7 mouse cellular contexts compared by ENCODE assay signal in genomic region chr16:33686056-33686455, GRCm38 (mm10). TPM values are rescaled to one million over a fixed set of nuclear protein-coding genes. Genes with fewer than 3 reads are reported as not detected.
DNase-seq lines count a peak whose midpoint lies in the region; ATAC-seq and TF ChIP-seq lines count a peak whose summit lies in the region.

No protein-coding gene starts in this region.

- H3K9me3 ChIP-seq in neural tube, embryonic 11.5 days (ENCODE audit: control insufficient read depth, low read length), result no peaks in the 10 kb centered on the region
- no peaks in the 10 kb centered on the region for H3K9me3 ChIP-seq in forebrain, postnatal 0 days (ENCODE audit: low read length)
- H3K9me3 ChIP-seq in liver, embryonic 12.5 days (replicated peaks), result no peaks in the 10 kb centered on the region
- no peaks in the 10 kb centered on the region for H3K9me3 ChIP-seq in stomach, postnatal 0 days (ENCODE audit: control insufficient read depth, low read length)

- H3K27me3 ChIP-seq in neural tube, embryonic 11.5 days (ENCODE audit: control insufficient read depth, insufficient read depth, low read length), result no peaks in the 10 kb centered on the region
- H3K27me3 ChIP-seq in forebrain, postnatal 0 days (ENCODE audit: insufficient read depth, low read length), result no peaks in the 10 kb centered on the region
- H3K27me3 ChIP-seq in liver, embryonic 12.5 days (replicated peaks), result no peaks in the 10 kb centered on the region
- no peaks in the 10 kb centered on the region for H3K27me3 ChIP-seq in stomach, postnatal 0 days (ENCODE audit: control insufficient read depth, insufficient read depth, low read length)

- no peaks in the 10 kb centered on the region for H3K36me3 ChIP-seq in neural tube, embryonic 11.5 days (ENCODE audit: control insufficient read depth, insufficient read depth, low read length)
- H3K36me3 ChIP-seq in forebrain, postnatal 0 days (ENCODE audit: insufficient read depth), result no peaks in the 10 kb centered on the region
- H3K36me3 ChIP-seq in liver, embryonic 12.5 days, result 0 out of 2 replicates have a peak, but pooled peaks cover 6% of the 10 kb centered on the region
- no peaks in the 10 kb centered on the region; the same call in 1 of the 2 replicates for H3K36me3 ChIP-seq in stomach, postnatal 0 days (ENCODE audit: control insufficient read depth, insufficient read depth, low read length)

- no peak for TF ChIP-seq EP300 in stomach, postnatal 0 days (optimal IDR thresholded peaks at IDR 0.05)

- peak overlapping the region; percentile 74 for H3K4me2 ChIP-seq in neural tube, embryonic 11.5 days (ENCODE audit: low read depth)
- peak overlapping the region; percentile 98 for H3K4me2 ChIP-seq in forebrain, postnatal 0 days (ENCODE audit: low read depth)
- peak overlapping the region; percentile 100 for H3K4me2 ChIP-seq in liver, embryonic 12.5 days
- peak overlapping the region; percentile 90 for H3K4me2 ChIP-seq in stomach, postnatal 0 days (replicated peaks; ENCODE audit: low read depth)

- peak overlapping the region; percentile 79; the same call in 1 of the 2 replicates for H3K4me3 ChIP-seq in neural tube, embryonic 11.5 days (ENCODE audit: low read depth, low read length)
- H3K4me3 ChIP-seq in forebrain, postnatal 0 days (ENCODE audit: low read depth, low read length), result peak overlapping the region; percentile 81; the same call in 1 of the 2 replicates
- no peak overlapping the region for H3K4me3 ChIP-seq in liver, embryonic 12.5 days
- H3K4me3 ChIP-seq in stomach, postnatal 0 days (ENCODE audit: low read depth, low read length), result peak overlapping the region; percentile 80

- no peak overlapping the region for H3K27ac ChIP-seq in neural tube, embryonic 11.5 days (ENCODE audit: low read depth, low read length)
- H3K27ac ChIP-seq in forebrain, postnatal 0 days (ENCODE audit: low read depth, low read length), result no peak overlapping the region
- H3K27ac ChIP-seq in liver, embryonic 12.5 days, result no peak overlapping the region; the same call in 1 of the 2 replicates
- H3K27ac ChIP-seq in stomach, postnatal 0 days (replicated peaks), result 0 out of 2 replicates have a peak overlapping the region, but pooled peaks have one; percentile 9

- 91% methylated on average over 1 of the region's 1 CpGs for WGBS in neural tube, embryonic 11.5 days
- 58% methylated on average over 1 of the region's 1 CpGs for WGBS in forebrain, postnatal 0 days
- WGBS in liver, embryonic 12.5 days (ENCODE audit: insufficient replicate concordance), result 64% methylated on average over 1 of the region's 1 CpGs
- 52% methylated on average over 1 of the region's 1 CpGs for WGBS in stomach, postnatal 0 days

- no peak for TF ChIP-seq CTCF in forebrain, postnatal 0 days (IDR thresholded peaks at IDR 0.05; ENCODE audit: low read depth)
- no peak for TF ChIP-seq CTCF in stomach, postnatal 0 days (IDR thresholded peaks at IDR 0.05; ENCODE audit: low read depth)

- intact Hi-C loops in left cerebral cortex, postnatal 10 days (cut with DNase I), result no loop called here

- no peak for DNase-seq in neural tube, embryonic 11.5 days (ENCODE audit: low spot score)
- no peak for DNase-seq in neural tube, embryonic 10.5 days (ENCODE audit: extremely low spot score, low spot score)
- DNase-seq in forebrain, postnatal 0 days, result no peak
- no peak for DNase-seq in stomach, postnatal 0 days (ENCODE audit: low spot score)
- DNase-seq in left cerebral cortex, adult 8-10 months (ENCODE audit: low spot score in 2 of 2), result no peak
- no peak for DNase-seq in left cerebral cortex, postnatal 10 days (ENCODE audit: extremely low spot score in 1 of 2, low spot score in 2 of 2)

- peak overlapping the region; percentile 94; the same call in 1 of the 2 replicates for H3K9ac ChIP-seq in neural tube, embryonic 11.5 days (ENCODE audit: low read length)
- H3K9ac ChIP-seq in forebrain, postnatal 0 days, result no peak overlapping the region
- no peak overlapping the region for H3K9ac ChIP-seq in liver, embryonic 12.5 days
- peak overlapping the region; percentile 90; the same call in 1 of the 2 replicates for H3K9ac ChIP-seq in stomach, postnatal 0 days (ENCODE audit: low read length)

- H3K4me1 ChIP-seq in neural tube, embryonic 11.5 days (ENCODE audit: control insufficient read depth, insufficient read depth, low read length), result peaks cover 6% of the 10 kb centered on the region
- peaks cover 10% of the 10 kb centered on the region for H3K4me1 ChIP-seq in forebrain, postnatal 0 days (ENCODE audit: insufficient read depth)
- peaks cover 54% of the 10 kb centered on the region for H3K4me1 ChIP-seq in liver, embryonic 12.5 days
- H3K4me1 ChIP-seq in stomach, postnatal 0 days (replicated peaks; ENCODE audit: control insufficient read depth, insufficient read depth), result no peaks in the 10 kb centered on the region

- ATAC-seq in neural tube, embryonic 11.5 days (ENCODE audit: insufficient read depth, low FRiP score, low TSS enrichment), result no peak
- ATAC-seq in forebrain, postnatal 0 days, result no peak
- no peak for ATAC-seq in liver, embryonic 12.5 days
- no peak for ATAC-seq in stomach, postnatal 0 days (ENCODE audit: low FRiP score, low TSS enrichment)

RNA-seq across cellular contexts. Expression of gene Heg1, which starts 1.9 kb away (rescaled TPM):
- polyA plus RNA-seq in neural tube, embryonic 11.5 days (2014; fragmentation: Nextera tagmentation; extraction: Ambion mirVana), result 21.9 and 22.4 TPM in 2 replicates
- 16.2 and 19.9 TPM in 2 replicates for total RNA-seq in forebrain, postnatal 0 days (2014; rRNA removed)
- 6.2 and 8.0 TPM in 2 replicates for polyA plus RNA-seq in forebrain, postnatal 0 days (2015; fragmentation: Nextera tagmentation; extraction: Ambion mirVana)
- 8.5 and 8.9 TPM in 2 replicates for polyA plus RNA-seq in liver, embryonic 12.5 days (2016; fragmentation: Nextera tagmentation; extraction: Ambion mirVana)
- 8.5 and 9.1 TPM in 2 replicates for polyA plus RNA-seq in stomach, postnatal 0 days (2015; fragmentation: Nextera tagmentation; extraction: Ambion mirVana)
- 10 to 100 TPM; 28.1 to 32.8 (median 31.7) TPM for total RNA-seq in left cerebral cortex, adult 8-10 months (2022)
- total RNA-seq in left cerebral cortex, postnatal 10 days (2021), result 10 to 100 TPM; 27.5 to 28.1 TPM

Comparison
In these comparisons a context has a peak if more than half of its experiments do, and no peak if none do; other contexts are left out.
1. H3K9ac ChIP-seq: peak in neural tube, embryonic 11.5 days (single experiment) and stomach, postnatal 0 days (single experiment); none in forebrain, postnatal 0 days (single experiment) and liver, embryonic 12.5 days (single experiment).
2. Peak in every context shown above with its lines, with median percentiles within 50 percentile points of each other: H3K4me2 ChIP-seq.